Mouse (Mus musculus) cerebellum, adult 9-10 months (tissue): ENCODE data around the gene Pbx3.

Source experiments
- DNase-seq: peaks from one replicate; pipeline ENCODE4 v3.0.0; 2022

Gene Pbx3

GRCm38 (mm10) chr2:34372305-34373301 is at the start of gene Pbx3:
TSS of gene Pbx3 (minus strand) at chr2:34373142.
- peak; percentile 97 for DNase-seq

GRCm38 (mm10) chr2:34420256-34420655 is 47.3 kb upstream of the Pbx3 start:
- DNase-seq, result no peak

- no peak for DNase-seq
Observed at GRCm38 (mm10) chr2:34409741-34410340, 36.9 kb upstream of the Pbx3 start.

- DNase-seq, result no peak
Observed at GRCm38 (mm10) chr2:34408341-34408740, 35.4 kb upstream of the Pbx3 start.

GRCm38 (mm10) chr2:34407596-34407995 is 34.7 kb upstream of the Pbx3 start:
- DNase-seq, result peak; percentile 18

GRCm38 (mm10) chr2:34406601-34407464 is 33.9 kb upstream of the Pbx3 start, which contains the start of gene Mapkap1:
TSS of gene Mapkap1 (plus strand) at chr2:34406771.
- DNase-seq, result peak; percentile 97

- DNase-seq, result no peak
Observed at GRCm38 (mm10) chr2:34399535-34399934, 26.6 kb upstream of the Pbx3 start.

- no peak for DNase-seq
Observed at GRCm38 (mm10) chr2:34378930-34379329, 6.0 kb upstream of the Pbx3 start.

- no peak for DNase-seq
Observed at GRCm38 (mm10) chr2:34374349-34374748, 1.4 kb upstream of the Pbx3 start.

GRCm38 (mm10) chr2:34373886-34374285 is 944 bp upstream of the Pbx3 start:
- DNase-seq, result peak; percentile 40

- peak; percentile 52 for DNase-seq
Observed at GRCm38 (mm10) chr2:34371441-34372304, 1.3 kb downstream of the Pbx3 start.

GRCm38 (mm10) chr2:34370725-34371440 is 2.1 kb downstream of the Pbx3 start:
- peak; percentile 44 for DNase-seq

GRCm38 (mm10) chr2:34370349-34370724 is 2.6 kb downstream of the Pbx3 start:
- DNase-seq, result no peak

GRCm38 (mm10) chr2:34368396-34368795 is 4.5 kb downstream of the Pbx3 start:
- no peak for DNase-seq

- DNase-seq, result no peak
Observed at GRCm38 (mm10) chr2:34367024-34367423, 5.9 kb downstream of the Pbx3 start.

- no peak for DNase-seq
Observed at GRCm38 (mm10) chr2:34363678-34364077, 9.3 kb downstream of the Pbx3 start.

GRCm38 (mm10) chr2:34355801-34356211 is 17.1 kb downstream of the Pbx3 start:
- no peak for DNase-seq

GRCm38 (mm10) chr2:34352006-34352405 is 20.9 kb downstream of the Pbx3 start:
- no peak for DNase-seq

- DNase-seq, result no peak
Observed at GRCm38 (mm10) chr2:34347096-34347495, 25.8 kb downstream of the Pbx3 start.

GRCm38 (mm10) chr2:34298664-34299063 is 74.3 kb downstream of the Pbx3 start:
- DNase-seq, result no peak

- DNase-seq, result no peak
Observed at GRCm38 (mm10) chr2:34298202-34298601, 74.7 kb downstream of the Pbx3 start.
